Mouse (Mus musculus): ENCODE measurements at regions not wholly inside any gene's neighbourhood (a gene's known extent, or its start where the extent isn't known, plus 50 kb on each side); places are given as distances from the start of the nearest gene placed in this dataset.

- DNase-seq = no peak
Observed at GRCm38 (mm10) chr7:139741246-139741903, 57.8 kb upstream of the Cfap46 start.

DNA sequence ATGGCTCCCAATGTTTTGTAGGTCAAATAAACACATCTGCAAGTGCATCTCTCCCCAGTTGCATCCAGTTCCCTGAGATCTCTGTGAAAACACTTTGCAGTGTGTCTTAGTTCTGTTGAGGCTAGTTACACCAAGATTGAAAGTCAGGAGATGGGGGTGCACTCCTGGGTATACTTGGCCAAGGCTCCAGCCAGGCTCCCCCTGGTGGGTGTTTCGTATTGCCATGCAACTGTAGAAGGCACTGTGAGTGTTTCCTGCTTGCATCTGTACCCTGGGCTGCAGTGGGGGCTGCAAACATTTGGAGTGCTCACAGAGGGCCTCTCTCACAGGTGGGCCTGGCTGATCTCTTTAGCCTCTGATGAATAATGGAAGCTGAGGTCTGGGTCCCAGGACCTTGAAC, 63.2 kb upstream of the Cfap46 start:
- DNase-seq = peak; percentile 80

DNA sequence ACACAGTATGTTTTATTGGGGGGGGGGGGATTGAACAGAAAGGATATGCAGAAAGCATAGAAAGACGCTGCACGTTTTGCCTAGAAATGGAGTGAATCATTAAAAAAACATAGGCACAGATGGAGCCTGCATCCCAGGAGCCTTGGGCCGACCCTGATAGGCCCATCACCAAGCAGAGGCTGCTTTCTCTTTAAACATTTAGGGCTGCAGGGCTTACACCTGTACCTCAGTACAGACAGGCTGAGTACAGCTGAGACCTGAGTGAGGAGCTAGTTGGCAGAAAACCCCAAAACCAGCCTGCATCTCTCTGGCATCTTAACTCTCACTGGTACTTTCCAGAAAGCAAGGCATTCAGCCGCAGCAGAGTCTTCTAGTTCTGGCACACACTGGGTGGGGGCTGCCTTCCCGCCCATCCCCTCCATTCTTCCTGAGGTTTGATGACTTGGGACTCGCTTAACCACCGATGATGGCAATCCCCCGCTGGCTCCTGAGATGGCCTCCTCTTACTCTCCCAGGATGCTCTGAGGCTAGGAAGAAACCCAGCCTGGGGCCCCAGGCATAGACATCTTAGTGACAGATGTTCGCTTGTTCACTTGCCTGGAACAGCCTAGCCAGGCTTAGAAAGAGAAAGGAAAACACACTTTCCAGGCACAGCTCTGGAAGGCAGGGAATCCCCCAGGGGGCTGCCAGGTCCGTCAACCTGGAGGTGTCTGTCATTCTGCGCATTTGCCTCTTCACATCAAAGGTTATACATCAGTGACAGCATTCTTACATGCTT, 63.9 kb upstream of the Cfap46 start:
- DNase-seq = no peak

GRCm38 (mm10) chr7:139755004-139755403, 71.4 kb upstream of the Cfap46 start:
- DNase-seq = no peak

DNA sequence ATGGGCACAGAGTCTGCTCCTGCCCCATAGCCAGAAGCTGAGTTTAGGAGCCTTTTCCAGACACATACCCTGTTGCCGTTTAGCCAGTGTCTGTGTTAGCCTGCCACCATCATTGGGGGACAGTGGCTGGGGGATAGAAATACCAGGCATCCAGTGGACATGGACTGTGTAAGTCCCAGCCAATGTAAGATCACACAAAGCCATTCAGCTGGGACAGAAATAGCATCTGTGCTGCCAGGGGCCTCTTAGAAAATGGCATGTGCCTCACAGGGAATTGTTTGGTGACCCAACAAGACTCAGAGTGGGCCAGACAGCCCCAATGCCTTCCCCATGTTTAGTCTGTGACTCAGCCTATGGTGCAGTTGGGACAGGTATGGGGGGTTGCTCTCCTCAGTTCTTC, 71.5 kb upstream of the Adgra1 start:
- DNase-seq = no peak

DNA sequence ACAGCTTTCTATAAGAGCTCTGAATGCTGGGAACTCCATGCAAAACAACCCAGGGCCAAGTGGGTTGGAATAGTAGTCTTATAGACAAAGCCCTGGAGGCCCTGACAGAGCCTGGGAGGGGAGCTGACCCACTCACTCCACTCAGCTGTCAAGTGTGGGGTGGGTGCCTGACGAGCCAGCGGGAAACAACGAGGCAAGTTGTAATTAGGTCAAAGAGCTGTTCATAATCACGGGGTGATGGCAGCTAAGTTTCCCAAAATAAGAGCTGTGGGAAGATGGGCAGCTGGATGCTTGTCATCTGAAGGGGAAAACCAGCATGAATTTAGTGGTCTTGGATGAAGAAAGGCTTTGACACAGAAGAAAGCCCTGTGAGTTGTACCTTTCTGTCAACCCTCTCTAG, 70.7 kb upstream of the Adgra1 start:
- DNase-seq = no peak

DNA sequence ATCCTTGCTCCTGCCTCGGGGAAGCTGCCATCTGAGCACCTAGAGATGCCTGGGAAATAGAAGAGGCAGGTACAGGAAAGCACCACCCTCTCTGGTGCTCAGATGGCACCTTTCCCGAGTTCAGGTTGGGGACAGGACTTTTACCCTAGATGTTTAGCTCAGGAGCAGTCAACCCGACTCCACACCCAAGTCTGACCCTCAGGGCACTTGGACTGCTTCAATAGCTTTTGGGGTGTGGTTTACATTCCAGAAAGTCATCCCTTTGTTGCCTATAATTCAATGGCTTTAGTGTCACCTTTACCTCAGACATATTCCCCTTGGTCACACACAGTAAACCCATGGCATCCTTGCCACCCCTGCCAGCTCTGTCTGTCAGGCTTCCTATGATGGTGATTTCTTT, 67.7 kb upstream of the Adgra1 start:
- no peak for DNase-seq

GRCm38 (mm10) chr7:139769167-139769566, 64.8 kb upstream of the Adgra1 start:
- no peak for DNase-seq

- DNase-seq = no peak
Observed at GRCm38 (mm10) chr7:139777243-139777642, 56.7 kb upstream of the Adgra1 start.

GRCm38 (mm10) chr7:139779876-139780275, 54.1 kb upstream of the Adgra1 start:
- no peak for DNase-seq

GRCm38 (mm10) chr7:139781513-139781912, 52.5 kb upstream of the Adgra1 start:
- peak; percentile 12 for DNase-seq

All from thymus, postnatal 4 days (tissue).